Mouse (Mus musculus) testis, adult 2 months (tissue): ENCODE results near the gene Ppil1. TPM values are rescaled to one million over a fixed set of nuclear protein-coding genes. Genes with fewer than 3 reads are reported as not detected.

ENCODE experiments used
- H3K27ac ChIP-seq: fragments of 200-500 bp; 2 replicates; pipeline ENCODE4 v1.5.1; 2012; ENCODE audit warnings: low read depth, low read length; ENCODE audit not compliant: control insufficient read depth, insufficient read depth
- H3K27me3 ChIP-seq: fragments of 200-500 bp; 2 replicates; pipeline ENCODE4 v1.6.1; 2012; ENCODE audit warnings: mild to moderate bottlenecking, low read length, moderate library complexity; ENCODE audit not compliant: control insufficient read depth, insufficient read depth
- H3K36me3 ChIP-seq: fragments of 200-500 bp; 2 replicates; pipeline ENCODE4 v1.6.1; 2012; ENCODE audit warnings: mild to moderate bottlenecking, low read length; ENCODE audit not compliant: control insufficient read depth, insufficient read depth
- H3K4me1 ChIP-seq: fragments of 200-500 bp; 2 replicates; pipeline ENCODE4 v1.6.1; 2012; ENCODE audit warnings: low read length; ENCODE audit not compliant: control insufficient read depth, insufficient read depth
- H3K4me3 ChIP-seq: fragments of 200-500 bp; 2 replicates; pipeline ENCODE4 v1.5.1; 2012; ENCODE audit warnings: low read depth, mild to moderate bottlenecking, low read length, moderate library complexity, mixed read lengths; ENCODE audit not compliant: control insufficient read depth
- CTCF ChIP-seq: fragments of 200-500 bp; IDR thresholded peaks from 2 replicates; pipeline ENCODE4 v1.5.1; 2012; ENCODE audit warnings: low read depth, mild to moderate bottlenecking, inconsistent platforms, low read length, moderate library complexity; ENCODE audit not compliant: control insufficient read depth, insufficient read depth, insufficient replicate concordance
- POLR2A ChIP-seq: fragments of 200-500 bp; IDR thresholded peaks from 2 replicates; pipeline ENCODE4 v1.6.1; 2012; ENCODE audit warnings: low read depth, mild to moderate bottlenecking, inconsistent platforms, low read length, moderate library complexity; ENCODE audit not compliant: control insufficient read depth
- polyA plus RNA-seq: library from polyadenylated mRNA; depleted of rRNA; stranded (reverse); fragments of >200 nt; gene quantifications from 2 replicates; pipeline ENCODE4 v1.2.3, GENCODE M21; 2012

The Ppil1 gene
- polyA plus RNA-seq, 1 experiment: 12.2 TPM

- Histone ChIP-seq H3K36me3 (0 out of 2 replicates have a peak, but pooled peaks cover 1% of the 10 kb centered on the region), H3K27ac (no peak overlapping the region), H3K4me3 (no peak overlapping the region), H3K27me3 (no peaks in the 10 kb centered on the region), H3K4me1 (no peaks in the 10 kb centered on the region)
- no peak for TF ChIP-seq CTCF
- TF ChIP-seq POLR2A: no peak
These were observed 33.3 kb upstream of the Ppil1 start for GRCm38 (mm10) chr17:29297321-29297720.

GRCm38 (mm10) chr17:29295835-29296234 is 31.8 kb upstream of the Ppil1 start:
- Histone ChIP-seq H3K36me3 (0 out of 2 replicates have a peak, but pooled peaks cover 1% of the 10 kb centered on the region), H3K27ac (no peak overlapping the region), H3K27me3 (no peaks in the 10 kb centered on the region), H3K4me3 (no peak overlapping the region), H3K4me1 (no peaks in the 10 kb centered on the region)
- no peak for TF ChIP-seq CTCF
- TF ChIP-seq POLR2A: no peak

GRCm38 (mm10) chr17:29293807-29294605 is 30.0 kb upstream of the Ppil1 start:
- Histone ChIP-seq H3K27ac (no peak overlapping the region), H3K27me3 (no peaks in the 10 kb centered on the region), H3K4me1 (no peaks in the 10 kb centered on the region), H3K36me3 (0 out of 2 replicates have a peak, but pooled peaks cover under 1% of the 10 kb centered on the region), H3K4me3 (no peak overlapping the region)
- TF ChIP-seq POLR2A: no peak

- Histone ChIP-seq H3K27ac (no peak overlapping the region), H3K27me3 (no peaks in the 10 kb centered on the region), H3K36me3 (no peaks in the 10 kb centered on the region), H3K4me3 (no peak overlapping the region), H3K4me1 (no peaks in the 10 kb centered on the region)
- TF ChIP-seq CTCF (no peak), POLR2A (no peak)
These were observed 29.0 kb upstream of the Ppil1 start for GRCm38 (mm10) chr17:29292996-29293395.

- H3K4me3 ChIP-seq: no peak overlapping the region
- no peaks in the 10 kb centered on the region for H3K4me1 ChIP-seq
- H3K36me3 ChIP-seq: no peaks in the 10 kb centered on the region
- no peak for TF ChIP-seq CTCF
- no peaks in the 10 kb centered on the region for H3K27me3 ChIP-seq
- no peak overlapping the region for H3K27ac ChIP-seq
These were observed 27.8 kb upstream of the Ppil1 start for GRCm38 (mm10) chr17:29291793-29292192.

GRCm38 (mm10) chr17:29282216-29282952 is 18.4 kb upstream of the Ppil1 start:
- Histone ChIP-seq H3K27me3 (no peaks in the 10 kb centered on the region), H3K27ac (no peak overlapping the region)

GRCm38 (mm10) chr17:29281541-29281940 is 17.6 kb upstream of the Ppil1 start:
- H3K27ac ChIP-seq: no peak overlapping the region
- H3K4me3 ChIP-seq: no peak overlapping the region
- no peaks in the 10 kb centered on the region for H3K27me3 ChIP-seq
- no peaks in the 10 kb centered on the region for H3K36me3 ChIP-seq
- no peaks in the 10 kb centered on the region; the same call in 1 of the 2 replicates for H3K4me1 ChIP-seq
- no peak for TF ChIP-seq POLR2A

More at GRCm38 (mm10) chr17:29282216-29282952, 18.4 kb upstream of the Ppil1 start:
- H3K4me3 ChIP-seq: no peak overlapping the region
- no peaks in the 10 kb centered on the region for H3K4me1 ChIP-seq
- no peaks in the 10 kb centered on the region for H3K36me3 ChIP-seq
- TF ChIP-seq CTCF (no peak), POLR2A (no peak)
